Mouse (Mus musculus) MEL (cell line): ENCODE data around the gene Cdh4. TPM values are rescaled to one million over a fixed set of nuclear protein-coding genes. Genes with fewer than 3 reads are reported as not detected.

Experiments
- DNase-seq: peaks from one replicate; pipeline ENCODE4 v3.0.0; 2011; ENCODE audit warnings: low read depth, low spot score
- H3K27ac ChIP-seq: 2 replicates; pipeline ENCODE4 v1.5.1; 2012; ENCODE audit warnings: low read depth, mild to moderate bottlenecking, control low read depth, low read length, moderate library complexity; ENCODE audit not compliant: control insufficient read depth
- H3K27me3 ChIP-seq, 2 experiments: fragments of 150-350 bp in 1 of 2; sonication (generic) in 1 of 2; 2 replicates each; pipeline ENCODE4 v1.6.1; 2012; ENCODE audit warnings: low read length in 2 of 2, mild to moderate bottlenecking in 2 of 2, improper control_type of control experiment in 1 of 2, moderate library complexity in 1 of 2; ENCODE audit not compliant: insufficient read depth in 2 of 2, control insufficient read depth in 1 of 2
- H3K36me3 ChIP-seq, 2 experiments: 2 replicates each; pipeline ENCODE4 v1.6.1; 2012 to 2014; ENCODE audit warnings: low read length in 2 of 2, improper control_type of control experiment in 1 of 2, inconsistent platforms in 1 of 2, mild to moderate bottlenecking in 1 of 2; ENCODE audit not compliant: insufficient read depth in 2 of 2, control insufficient read depth in 1 of 2
- H3K4me1 ChIP-seq, 2 experiments: fragments of 150-350 bp in 1 of 2; sonication (generic) in 1 of 2; 2 replicates each; pipeline ENCODE4 v1.6.1; 2012; ENCODE audit warnings: low read length in 2 of 2, improper control_type of control experiment in 1 of 2, mild to moderate bottlenecking in 1 of 2; ENCODE audit not compliant: insufficient read depth in 2 of 2, control insufficient read depth in 1 of 2
- H3K4me3 ChIP-seq, 2 experiments: fragments of 150-350 bp in 1 of 2; sonication (generic) in 1 of 2; 2 replicates each; pipeline ENCODE4 v1.5.1; 2012; ENCODE audit warnings: low read depth in 2 of 2, low read length in 2 of 2, mild to moderate bottlenecking in 2 of 2, moderate library complexity in 2 of 2, control low read depth in 1 of 2, improper control_type of control experiment in 1 of 2; ENCODE audit not compliant: control insufficient read depth in 1 of 2, insufficient read depth in 1 of 2
- H3K79me2 ChIP-seq: 2 replicates; pipeline ENCODE4 v1.6.1; 2012; ENCODE audit warnings: mild to moderate bottlenecking, low read length, moderate library complexity; ENCODE audit not compliant: control insufficient read depth, poor library complexity, insufficient read depth
- H3K9ac ChIP-seq: 2 replicates; pipeline ENCODE4 v1.6.1; 2012; ENCODE audit warnings: low read depth, mild to moderate bottlenecking, control low read depth, low read length, moderate library complexity; ENCODE audit not compliant: control insufficient read depth, poor library complexity, severe bottlenecking
- H3K9me3 ChIP-seq: fragments of 150-350 bp; sonication (generic); replicated peaks from 2 replicates; pipeline ENCODE4 v1.6.1; 2012; ENCODE audit warnings: mild to moderate bottlenecking, low read length, improper control_type of control experiment, moderate library complexity; ENCODE audit not compliant: insufficient read depth
- CHD1 ChIP-seq: IDR thresholded peaks from 2 replicates; pipeline ENCODE4 v1.6.1; 2012; ENCODE audit warnings: low read depth, mild to moderate bottlenecking, inconsistent platforms, low read length, improper control_type of control experiment
- CHD2 ChIP-seq: IDR thresholded peaks from 2 replicates; pipeline ENCODE4 v1.6.1; 2011; ENCODE audit warnings: low read length, improper control_type of control experiment
- CTCF ChIP-seq, 3 experiments: IDR thresholded peaks in 2 of 3; conservative IDR thresholded peaks in 1 of 3; 2 replicates each; pipeline ENCODE4 v1.5.1; 2011 to 2012; ENCODE audit warnings: low read length in 3 of 3, low read depth in 2 of 3, mild to moderate bottlenecking in 2 of 3, improper control_type of control experiment in 1 of 3, inconsistent platforms in 1 of 3, mixed read lengths in 1 of 3, moderate library complexity in 1 of 3; ENCODE audit not compliant: control insufficient read depth in 1 of 3, insufficient read depth in 1 of 3, poor library complexity in 1 of 3, severe bottlenecking in 1 of 3
- E2F4 ChIP-seq: IDR thresholded peaks from 2 replicates; pipeline ENCODE4 v1.6.1; 2011; ENCODE audit warnings: low read depth, low read length, improper control_type of control experiment, borderline replicate concordance
- ELF1 ChIP-seq: IDR thresholded peaks from 2 replicates; pipeline ENCODE4 v1.6.1; 2014; ENCODE audit warnings: low read depth, mild to moderate bottlenecking, inconsistent platforms, low read length, improper control_type of control experiment, moderate library complexity
- ETS1 ChIP-seq: IDR thresholded peaks from 2 replicates; pipeline ENCODE4 v1.6.1; 2012; ENCODE audit warnings: low read depth, mild to moderate bottlenecking, inconsistent platforms, low read length, improper control_type of control experiment, moderate library complexity
- GABPA ChIP-seq: IDR thresholded peaks from 2 replicates; pipeline ENCODE4 v1.6.1; 2012; ENCODE audit warnings: low read depth, mild to moderate bottlenecking, inconsistent platforms, low read length, improper control_type of control experiment, moderate library complexity
- GATA1 ChIP-seq: IDR thresholded peaks from 2 replicates; pipeline ENCODE4 v1.6.1; 2011; ENCODE audit warnings: low read depth, low read length, improper control_type of control experiment
- HCFC1 ChIP-seq: IDR thresholded peaks from 2 replicates; pipeline ENCODE4 v1.6.1; 2012; ENCODE audit warnings: low read depth, mild to moderate bottlenecking, inconsistent platforms, low read length, improper control_type of control experiment, moderate library complexity
- JUND ChIP-seq: IDR thresholded peaks from 2 replicates; pipeline ENCODE4 v1.6.1; 2011; ENCODE audit warnings: low read depth, mild to moderate bottlenecking, improper control_type of control experiment, low read length
- KAT2A ChIP-seq: conservative IDR thresholded peaks from 2 replicates; pipeline ENCODE4 v1.6.1; 2012; ENCODE audit warnings: low read depth, low read length, improper control_type of control experiment, inconsistent platforms
- MAFK ChIP-seq: IDR thresholded peaks from 2 replicates; pipeline ENCODE4 v1.6.1; 2011; ENCODE audit warnings: low read depth, mild to moderate bottlenecking, low read length, improper control_type of control experiment, borderline replicate concordance
- MAX ChIP-seq: IDR thresholded peaks from 2 replicates; pipeline ENCODE4 v1.6.1; 2011; ENCODE audit warnings: low read length, improper control_type of control experiment
- MAZ ChIP-seq: IDR thresholded peaks from 2 replicates; pipeline ENCODE4 v1.6.1; 2012; ENCODE audit warnings: low read depth, mild to moderate bottlenecking, inconsistent platforms, low read length, improper control_type of control experiment
- MXI1 ChIP-seq: IDR thresholded peaks from 2 replicates; pipeline ENCODE4 v1.6.1; 2011; ENCODE audit warnings: mild to moderate bottlenecking, low read depth, low read length, improper control_type of control experiment
- MYB ChIP-seq: IDR thresholded peaks from 2 replicates; pipeline ENCODE4 v1.6.1; 2011; ENCODE audit warnings: mild to moderate bottlenecking, low read depth, low read length, improper control_type of control experiment
- MYC ChIP-seq: IDR thresholded peaks from 2 replicates; pipeline ENCODE4 v1.6.1; 2011; ENCODE audit warnings: low read depth, mild to moderate bottlenecking, low read length, improper control_type of control experiment, moderate library complexity
- NELFE ChIP-seq: IDR thresholded peaks from 2 replicates; pipeline ENCODE4 v1.6.1; 2011; ENCODE audit warnings: low read depth, low read length, improper control_type of control experiment
- NRF1 ChIP-seq: IDR thresholded peaks from 2 replicates; pipeline ENCODE4 v1.6.1; 2014; ENCODE audit warnings: low read depth, mild to moderate bottlenecking, inconsistent platforms, low read length, improper control_type of control experiment, moderate library complexity; ENCODE audit not compliant: poor library complexity, insufficient read depth, severe bottlenecking
- POLR2A ChIP-seq, 2 experiments: IDR thresholded peaks; 2 replicates each; pipeline ENCODE4 v1.6.1; 2011 to 2012; ENCODE audit warnings: low read length in 2 of 2, mild to moderate bottlenecking in 2 of 2, control low read depth in 1 of 2, improper control_type of control experiment in 1 of 2, low read depth in 1 of 2, moderate library complexity in 1 of 2; ENCODE audit not compliant: control insufficient read depth in 1 of 2, insufficient read depth in 1 of 2, poor library complexity in 1 of 2
- POLR2AphosphoS2 ChIP-seq: IDR thresholded peaks from 2 replicates; pipeline ENCODE4 v1.6.1; 2011; ENCODE audit warnings: low read length, improper control_type of control experiment
- RAD21 ChIP-seq: IDR thresholded peaks from 2 replicates; pipeline ENCODE4 v1.6.1; 2011; ENCODE audit warnings: mild to moderate bottlenecking, low read depth, low read length, improper control_type of control experiment
- RCOR1 ChIP-seq: IDR thresholded peaks from 2 replicates; pipeline ENCODE4 v1.6.1; 2012; ENCODE audit warnings: low read depth, mild to moderate bottlenecking, inconsistent platforms, low read length, improper control_type of control experiment
- SIN3A ChIP-seq: IDR thresholded peaks from 2 replicates; pipeline ENCODE4 v1.6.1; 2012; ENCODE audit warnings: low read length, improper control_type of control experiment, inconsistent platforms
- SMC3 ChIP-seq: IDR thresholded peaks from 2 replicates; pipeline ENCODE4 v1.6.1; 2011; ENCODE audit warnings: low read depth, low read length, improper control_type of control experiment
- TAL1 ChIP-seq: IDR thresholded peaks from 2 replicates; pipeline ENCODE4 v1.6.1; 2012; ENCODE audit warnings: mild to moderate bottlenecking, inconsistent platforms, low read length, moderate library complexity, mixed read lengths
- TCF12 ChIP-seq: IDR thresholded peaks from 2 replicates; pipeline ENCODE4 v1.6.1; 2014; ENCODE audit warnings: low read depth, mild to moderate bottlenecking, inconsistent platforms, low read length, improper control_type of control experiment, moderate library complexity
- USF1 ChIP-seq: IDR thresholded peaks from 2 replicates; pipeline ENCODE4 v1.6.1; 2014; ENCODE audit warnings: low read depth, mild to moderate bottlenecking, inconsistent platforms, low read length, improper control_type of control experiment, moderate library complexity
- USF2 ChIP-seq, 2 experiments: IDR thresholded peaks; 2 replicates each; pipeline ENCODE4 v1.6.1; 2011 to 2012; ENCODE audit warnings: improper control_type of control experiment in 2 of 2, low read length in 2 of 2, borderline replicate concordance in 1 of 2, inconsistent platforms in 1 of 2, low read depth in 1 of 2, mild to moderate bottlenecking in 1 of 2; ENCODE audit not compliant: insufficient read depth in 1 of 2
- ZKSCAN1 ChIP-seq: IDR thresholded peaks from 2 replicates; pipeline ENCODE4 v1.6.1; 2012; ENCODE audit warnings: low read depth, mild to moderate bottlenecking, inconsistent platforms, low read length, improper control_type of control experiment, moderate library complexity
- ZMIZ1 ChIP-seq: IDR thresholded peaks from 2 replicates; pipeline ENCODE4 v1.6.1; 2012; ENCODE audit warnings: low read depth, mild to moderate bottlenecking, inconsistent platforms, low read length, improper control_type of control experiment, moderate library complexity
- polyA plus RNA-seq, 2 experiments: library from polyadenylated mRNA; stranded (reverse) in 1 of 2; unstranded in 1 of 2; fragments of >175 nt in 1 of 2; fragments of >200 nt in 1 of 2; gene quantifications; 2 replicates each; pipeline versions ENCODE4 v1.2.1 to v1.2.4; 2012; ENCODE audit warnings: low replicate concordance in 2 of 2, low read depth in 1 of 2; ENCODE audit not compliant: insufficient read length in 2 of 2, insufficient read depth in 1 of 2, missing spikeins in 1 of 2
- total RNA-seq: library from RNA; depleted of rRNA; stranded (reverse); fragments of 300-350 nt; gene quantifications from 2 replicates; pipeline ENCODE4 v1.2.3, GENCODE M21; 2012

The Cdh4 gene
- total and polyA plus RNA-seq, 3 experiments = not detected

- Histone ChIP-seq H3K36me3 (no peaks in the 10 kb centered on the region), H3K9me3 (no peaks in the 10 kb centered on the region), H3K4me1 (no peaks in the 10 kb centered on the region), H3K27me3 (no peaks in the 10 kb centered on the region), H3K4me3 (no peak overlapping the region), H3K9ac (no peak overlapping the region), H3K27ac (no peak overlapping the region), H3K79me2 (no peaks in the 10 kb centered on the region)
- no peak for TF ChIP-seq CTCF (IDR thresholded peaks at IDR 0.05 in 2 of 3, conservative IDR thresholded peaks at IDR 0.05 in 1 of 3; ENCODE audit: control insufficient read depth in 1 of 3, insufficient read depth in 1 of 3, low read depth in 2 of 3, low read length in 3 of 3, poor library complexity in 1 of 3, severe bottlenecking in 1 of 3)
- no peak for TF ChIP-seq NRF1
- no peak for TF ChIP-seq E2F4
- TF ChIP-seq CHD2 = no peak
- TF ChIP-seq ZKSCAN1 = no peak
- no peak for TF ChIP-seq ZMIZ1
- TF ChIP-seq RAD21 = no peak
- no peak for TF ChIP-seq ELF1
- no peak for TF ChIP-seq NELFE
- no peak for TF ChIP-seq MAFK
- TF ChIP-seq TCF12 = no peak
- no peak for TF ChIP-seq USF1
- TF ChIP-seq GABPA = no peak
- no peak for TF ChIP-seq MXI1
- TF ChIP-seq SMC3 = no peak
- no peak for TF ChIP-seq MYB
- no peak for TF ChIP-seq POLR2A (IDR thresholded peaks at IDR 0.05; ENCODE audit: control insufficient read depth in 1 of 2, insufficient read depth in 1 of 2, low read depth in 1 of 2, low read length in 2 of 2, poor library complexity in 1 of 2)
- no peak for TF ChIP-seq POLR2AphosphoS2
- TF ChIP-seq SIN3A = no peak
- DNase-seq = no peak
Measured at GRCm38 (mm10) chr2:179428889-179429288, 13.3 kb upstream of the Cdh4 start.

- Histone ChIP-seq H3K4me3 (no peak overlapping the region), H3K9me3 (no peaks in the 10 kb centered on the region), H3K4me1 (no peaks in the 10 kb centered on the region), H3K27me3 (no peaks in the 10 kb centered on the region), H3K36me3 (no peaks in the 10 kb centered on the region), H3K79me2 (no peaks in the 10 kb centered on the region), H3K9ac (no peak overlapping the region), H3K27ac (no peak overlapping the region)
- no peak for TF ChIP-seq CHD1
- no peak for TF ChIP-seq E2F4
- TF ChIP-seq USF2 (IDR thresholded peaks at IDR 0.05; ENCODE audit: borderline replicate concordance in 1 of 2, insufficient read depth in 1 of 2, low read depth in 1 of 2, low read length in 2 of 2) = no peak
- TF ChIP-seq MYC = no peak
- TF ChIP-seq TAL1 = no peak
- no peak for TF ChIP-seq KAT2A
- TF ChIP-seq GATA1 = no peak
- TF ChIP-seq HCFC1 = no peak
- TF ChIP-seq MYB = no peak
- no peak for TF ChIP-seq MAX
- no peak for TF ChIP-seq RCOR1
- no peak for TF ChIP-seq ZKSCAN1
- TF ChIP-seq CTCF (IDR thresholded peaks at IDR 0.05 in 2 of 3, conservative IDR thresholded peaks at IDR 0.05 in 1 of 3; ENCODE audit: control insufficient read depth in 1 of 3, insufficient read depth in 1 of 3, low read depth in 2 of 3, low read length in 3 of 3, poor library complexity in 1 of 3, severe bottlenecking in 1 of 3) = no peak
- TF ChIP-seq MAZ = no peak
- no peak for TF ChIP-seq NRF1
- TF ChIP-seq NELFE = no peak
- TF ChIP-seq SMC3 = no peak
- TF ChIP-seq ETS1 = no peak
- TF ChIP-seq JUND = no peak
- no peak for DNase-seq
Measured at GRCm38 (mm10) chr2:179440161-179440560, 2.1 kb upstream of the Cdh4 start.
